Mouse (Mus musculus) heart, postnatal 14 days (tissue): ENCODE results near the gene Fkbp7. TPM values are rescaled to one million over a fixed set of nuclear protein-coding genes. Genes with fewer than 3 reads are reported as not detected.

Experiments
- total RNA-seq, 2 experiments: library from RNA; stranded (reverse); gene quantifications; 2 replicates each; pipeline ENCODE4 v1.2.3; 2021

Fkbp7 gene
- total RNA-seq, 2 experiments from 2014 or later: 23.6 to 23.7 TPM

Other genes starting within 250 kb of the Fkbp7 start
- 10 to 100 TPM; 16.0 to 16.9 TPM for gene Prkra, start 25.1 kb downstream of the Fkbp7 start, total RNA-seq
- under 1 TPM in 1 of 2 experiments, not detected in 1; 0.27 TPM for gene Pjvk, start 24.6 kb downstream of the Fkbp7 start, total RNA-seq
- gene Plekha3, start 2.2 kb upstream of the Fkbp7 start, total RNA-seq: 10 to 100 TPM; 19.2 to 19.7 TPM